Mouse (Mus musculus) cerebellum, adult (tissue): ENCODE results near the gene Ank2.
"Not testable (repeated sequence)": the region's sequence is repeated elsewhere in the genome, so short reads cannot be mapped to it uniquely, and the experiment has no call there.

Experiments
- ATAC-seq: cut with Nextera tagmentation; 2 replicates; pipeline ENCODE4 v1.9.2; 2017; ENCODE audit warnings: mild to moderate bottlenecking, moderate library complexity, mixed read lengths; ENCODE audit not compliant: insufficient number of reproducible peaks, low FRiP score, low TSS enrichment

Gene Ank2

GRCm38 (mm10) chr3:127487302-127487701, 11.8 kb downstream of the Ank2 start:
- ATAC-seq = no peak

GRCm38 (mm10) chr3:127485174-127485573, 14.0 kb downstream of the Ank2 start:
- ATAC-seq = no peak

GRCm38 (mm10) chr3:127481658-127482057, 17.5 kb downstream of the Ank2 start:
- ATAC-seq = no peak

GRCm38 (mm10) chr3:127480369-127480768, 18.8 kb downstream of the Ank2 start:
- ATAC-seq = not testable (repeated sequence)

- no peak for ATAC-seq
These were observed 25.0 kb downstream of the Ank2 start for GRCm38 (mm10) chr3:127474115-127474514.

GRCm38 (mm10) chr3:127469164-127469752, 29.9 kb downstream of the Ank2 start:
- no peak for ATAC-seq

GRCm38 (mm10) chr3:127468569-127468968, 30.6 kb downstream of the Ank2 start:
- no peak for ATAC-seq

GRCm38 (mm10) chr3:127463816-127464480, 35.2 kb downstream of the Ank2 start:
- no peak for ATAC-seq

GRCm38 (mm10) chr3:127463165-127463564, 36.0 kb downstream of the Ank2 start:
- no peak for ATAC-seq

GRCm38 (mm10) chr3:127462413-127462812, 36.7 kb downstream of the Ank2 start:
- no peak for ATAC-seq

GRCm38 (mm10) chr3:127460891-127461437, 38.2 kb downstream of the Ank2 start:
- no peak for ATAC-seq

- ATAC-seq = no peak
These were observed 39.3 kb downstream of the Ank2 start for GRCm38 (mm10) chr3:127459858-127460257.

GRCm38 (mm10) chr3:127458925-127459324, 40.2 kb downstream of the Ank2 start:
- no peak for ATAC-seq

GRCm38 (mm10) chr3:127458420-127458798, 40.7 kb downstream of the Ank2 start:
- ATAC-seq = no peak

- no peak for ATAC-seq
These were observed 41.3 kb downstream of the Ank2 start for GRCm38 (mm10) chr3:127457761-127458419.

GRCm38 (mm10) chr3:127453738-127454137, 45.4 kb downstream of the Ank2 start:
- ATAC-seq = no peak

- ATAC-seq = no peak
These were observed 45.9 kb downstream of the Ank2 start for GRCm38 (mm10) chr3:127453254-127453653.

- ATAC-seq = no peak
These were observed 46.9 kb downstream of the Ank2 start for GRCm38 (mm10) chr3:127452233-127452632.

GRCm38 (mm10) chr3:127451741-127452140, 47.4 kb downstream of the Ank2 start:
- ATAC-seq = no peak

GRCm38 (mm10) chr3:127451070-127451469, 48.1 kb downstream of the Ank2 start:
- 0 out of 2 replicates have a peak, but pooled peaks have one; percentile 58 for ATAC-seq

GRCm38 (mm10) chr3:127446173-127446572, 53.0 kb downstream of the Ank2 start:
- ATAC-seq = peak; percentile 61; the same call in 1 of the 2 replicates
